Mouse (Mus musculus): ENCODE measurements around the gene Ccl6.

DNA sequence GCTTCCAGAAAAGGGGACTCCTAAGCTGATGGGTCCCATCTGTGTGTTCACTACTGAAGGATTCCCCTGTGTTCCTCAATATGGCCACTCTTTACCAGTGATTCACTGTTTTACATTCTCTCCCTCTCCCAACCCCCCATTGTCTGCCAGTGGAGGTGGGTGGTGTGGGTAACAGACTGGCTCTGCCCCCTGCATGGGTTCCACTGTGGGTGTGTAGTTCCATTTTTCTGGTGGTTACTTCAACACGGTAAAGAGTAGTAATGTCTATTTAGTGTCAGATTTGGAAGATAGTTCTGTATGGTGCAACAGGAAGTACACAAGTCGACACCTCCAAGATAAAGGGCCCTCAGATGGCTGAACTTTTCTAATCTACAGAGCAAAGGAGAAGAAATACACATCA, 48.3 kb upstream of the Ccl6 start:
- no peak for TF ChIP-seq CTCF (IDR thresholded peaks at IDR 0.05; ENCODE audit: extremely low read depth, insufficient read depth, insufficient read length, insufficient replicate concordance)
- TF ChIP-seq POLR2A (IDR thresholded peaks at IDR 0.05; ENCODE audit: low read depth, low read length), result no peak

Data from spleen, adult 2 months (tissue).